15 mouse cellular contexts compared by ENCODE assay signal in the genomic region with DNA sequence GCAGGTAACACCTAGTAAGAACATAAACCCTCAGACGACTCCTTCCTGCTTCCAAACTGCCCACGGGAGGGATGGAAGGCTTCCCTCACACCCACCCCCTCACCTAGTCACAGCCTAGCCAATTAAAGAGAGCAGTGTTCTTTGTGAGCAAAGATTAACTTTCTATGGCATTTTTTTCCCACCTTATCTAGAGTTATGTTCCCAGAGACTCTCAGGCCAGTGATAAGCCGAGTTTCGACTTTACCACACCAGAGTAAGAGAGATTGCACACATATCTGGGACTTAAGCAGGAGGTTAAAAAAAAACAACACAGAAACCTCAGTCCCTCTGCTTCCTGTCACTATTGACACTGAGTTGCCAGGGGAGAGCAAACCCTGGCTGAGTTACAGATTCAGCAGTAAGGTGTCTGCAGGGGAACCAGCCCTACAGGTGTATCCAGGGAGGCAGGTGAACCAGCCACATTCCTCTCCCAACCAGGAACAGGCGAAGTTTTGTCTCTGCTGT.
A peak's percentile ranks its signal among the peaks of the same experiment; 100 is the strongest.
DNase-seq lines count a peak whose midpoint lies in the region; ATAC-seq and TF ChIP-seq lines count a peak whose summit lies in the region.
"Had no signal": no experiment of that assay in that cellular context is flagged by ENCODE, and none has a peak within 500 bp of the region (broad histone marks: within the 10 kb centered on the region; RNA-seq: fewer than 3 reads in every experiment).

No protein-coding gene starts in this region.

- H3K27ac ChIP-seq in heart, embryonic 12.5 days (ENCODE audit: poor library complexity, severe bottlenecking), result peak overlapping the region; percentile 80
- H3K27ac ChIP-seq in heart, adult 2 months, result no peak overlapping the region
- peak overlapping the region; percentile 60 for H3K27ac ChIP-seq in liver, adult 2 months (replicated peaks; ENCODE audit: insufficient read depth, low read depth, low read length)
- H3K27ac ChIP-seq in liver, embryonic 12.5 days, result no peak overlapping the region
- H3K27ac ChIP-seq in lung, embryonic 14.5 days (ENCODE audit: low read depth), result peak overlapping the region; percentile 84
- H3K27ac ChIP-seq in stomach, postnatal 0 days (replicated peaks), result peak overlapping the region; percentile 53
- H3K27ac ChIP-seq: hindbrain, embryonic 12.5 days; layer of hippocampus, adult 2 months had no signal

- peaks cover 4% of the 10 kb centered on the region for H3K79me2 ChIP-seq in heart, adult 2 months (replicated peaks; ENCODE audit: control insufficient read depth, insufficient read depth, low read length)
- H3K79me2 ChIP-seq in liver, adult 2 months (ENCODE audit: control insufficient read depth, insufficient read depth, low read length), result peaks cover 32% of the 10 kb centered on the region; the same call in 1 of the 2 replicates

- no peaks in the 10 kb centered on the region for H3K36me3 ChIP-seq in heart, embryonic 12.5 days
- H3K36me3 ChIP-seq in heart, adult 2 months (ENCODE audit: control insufficient read depth, insufficient read depth, low read length), result peaks cover 13% of the 10 kb centered on the region; the same call in 1 of the 2 replicates
- H3K36me3 ChIP-seq in liver, adult 2 months (ENCODE audit: control insufficient read depth, insufficient read depth, low read length), result no peaks in the 10 kb centered on the region
- no peaks in the 10 kb centered on the region for H3K36me3 ChIP-seq in liver, embryonic 12.5 days
- H3K36me3 ChIP-seq in lung, embryonic 14.5 days (ENCODE audit: insufficient read depth), result no peaks in the 10 kb centered on the region
- H3K36me3 ChIP-seq in stomach, postnatal 0 days (ENCODE audit: control insufficient read depth, insufficient read depth, low read length), result no peaks in the 10 kb centered on the region
- H3K36me3 ChIP-seq: hindbrain, embryonic 12.5 days had no signal

- no peak overlapping the region for H3K9ac ChIP-seq in heart, embryonic 12.5 days
- H3K9ac ChIP-seq in heart, adult 2 months (ENCODE audit: low read depth, low read length), result no peak overlapping the region
- H3K9ac ChIP-seq in liver, adult 2 months (ENCODE audit: low read depth, low read length), result no peak overlapping the region
- no peak overlapping the region for H3K9ac ChIP-seq in liver, embryonic 12.5 days
- no peak overlapping the region for H3K9ac ChIP-seq in lung, embryonic 14.5 days
- no peak overlapping the region for H3K9ac ChIP-seq in stomach, postnatal 0 days (ENCODE audit: low read length)
- H3K9ac ChIP-seq: hindbrain, embryonic 12.5 days had no signal

- peaks cover 80% of the 10 kb centered on the region for H3K4me1 ChIP-seq in heart, embryonic 12.5 days (replicated peaks)
- H3K4me1 ChIP-seq in heart, adult 2 months (ENCODE audit: control insufficient read depth, insufficient read depth, low read length), result peaks cover 16% of the 10 kb centered on the region
- peaks cover 4% of the 10 kb centered on the region for H3K4me1 ChIP-seq in liver, adult 2 months (ENCODE audit: control insufficient read depth, insufficient read depth, low read length)
- H3K4me1 ChIP-seq in liver, embryonic 12.5 days, result peaks cover 21% of the 10 kb centered on the region
- H3K4me1 ChIP-seq in lung, embryonic 14.5 days (ENCODE audit: insufficient read depth), result peaks cover 12% of the 10 kb centered on the region
- H3K4me1 ChIP-seq in stomach, postnatal 0 days (replicated peaks; ENCODE audit: control insufficient read depth, insufficient read depth), result no peaks in the 10 kb centered on the region

- 0 out of 2 replicates have a peak, but pooled peaks cover 3% of the 10 kb centered on the region for H3K9me3 ChIP-seq in heart, embryonic 12.5 days (replicated peaks)
- no peaks in the 10 kb centered on the region for H3K9me3 ChIP-seq in liver, embryonic 12.5 days (replicated peaks)
- H3K9me3 ChIP-seq in lung, embryonic 14.5 days (ENCODE audit: low read depth, low read length), result no peaks in the 10 kb centered on the region
- H3K9me3 ChIP-seq in stomach, postnatal 0 days (ENCODE audit: control insufficient read depth, low read length), result no peaks in the 10 kb centered on the region
- H3K9me3 ChIP-seq: hindbrain, embryonic 12.5 days had no signal

- no peak overlapping the region for H3K4me3 ChIP-seq in heart, embryonic 12.5 days
- H3K4me3 ChIP-seq in heart, adult 2 months, result no peak overlapping the region
- H3K4me3 ChIP-seq in liver, adult 2 months (ENCODE audit: insufficient read depth, low read depth, low read length), result no peak overlapping the region
- no peak overlapping the region for H3K4me3 ChIP-seq in liver, embryonic 12.5 days
- no peak overlapping the region for H3K4me3 ChIP-seq in lung, embryonic 14.5 days (ENCODE audit: low read depth, low read length)
- no peak overlapping the region for H3K4me3 ChIP-seq in stomach, postnatal 0 days (ENCODE audit: low read depth, low read length)
- H3K4me3 ChIP-seq: erythroblast, embryonic 14.5 days; hindbrain, embryonic 12.5 days; layer of hippocampus, adult 2 months had no signal

- no peak for TF ChIP-seq EP300 in heart, adult 2 months (IDR thresholded peaks at IDR 0.05; ENCODE audit: insufficient read depth, low read depth, low read length)
- peak; percentile 74 for TF ChIP-seq EP300 in stomach, postnatal 0 days (optimal IDR thresholded peaks at IDR 0.05)

- no peak for TF ChIP-seq CTCF in heart, adult 2 months (IDR thresholded peaks at IDR 0.05)
- TF ChIP-seq CTCF in liver, adult 2 months (IDR thresholded peaks at IDR 0.05; ENCODE audit: low read depth, low read length), result no peak
- TF ChIP-seq CTCF in lung, embryonic 14.5 days (IDR thresholded peaks at IDR 0.05; ENCODE audit: low read depth), result no peak
- TF ChIP-seq CTCF in stomach, postnatal 0 days (IDR thresholded peaks at IDR 0.05; ENCODE audit: low read depth), result no peak

- peak; percentile 35; the same call in 1 of the 2 replicates for ATAC-seq in heart, embryonic 12.5 days (ENCODE audit: insufficient number of reproducible peaks, low FRiP score)
- ATAC-seq in liver, embryonic 12.5 days, result no peak
- peak; percentile 82 for ATAC-seq in lung, embryonic 14.5 days (ENCODE audit: insufficient read depth)
- peak; percentile 86 for ATAC-seq in stomach, postnatal 0 days (ENCODE audit: low FRiP score, low TSS enrichment)
- ATAC-seq: activated CD4-positive, CD25-positive, alpha-beta regulatory T cell, adult 4 months had no signal

- no peaks in the 10 kb centered on the region for H3K27me3 ChIP-seq in heart, embryonic 12.5 days (replicated peaks)
- no peaks in the 10 kb centered on the region for H3K27me3 ChIP-seq in heart, adult 2 months (ENCODE audit: control insufficient read depth, insufficient read depth, low read length)
- H3K27me3 ChIP-seq in liver, adult 2 months (ENCODE audit: control insufficient read depth, insufficient read depth, low read length), result no peaks in the 10 kb centered on the region
- no peaks in the 10 kb centered on the region; the same call in 1 of the 2 replicates for H3K27me3 ChIP-seq in liver, embryonic 12.5 days (replicated peaks)
- no peaks in the 10 kb centered on the region for H3K27me3 ChIP-seq in lung, embryonic 14.5 days (ENCODE audit: insufficient read depth, low read length)
- H3K27me3 ChIP-seq in stomach, postnatal 0 days (ENCODE audit: control insufficient read depth, insufficient read depth, low read length), result no peaks in the 10 kb centered on the region
- H3K27me3 ChIP-seq: hindbrain, embryonic 12.5 days had no signal

- intact Hi-C loops in heart, adult 2 months (cut with DNase I), result no loop called here

- peak overlapping the region; percentile 49 for H3K4me2 ChIP-seq in heart, embryonic 12.5 days
- H3K4me2 ChIP-seq in liver, embryonic 12.5 days, result no peak overlapping the region
- H3K4me2 ChIP-seq in lung, embryonic 14.5 days, result peak overlapping the region; percentile 33
- H3K4me2 ChIP-seq in stomach, postnatal 0 days (replicated peaks; ENCODE audit: low read depth), result no peak overlapping the region
- H3K4me2 ChIP-seq: hindbrain, embryonic 12.5 days; midbrain, embryonic 11.5 days had no signal

- no peak for DNase-seq in heart, adult 2 months
- no peak for DNase-seq in liver, adult 2 months (ENCODE audit: extremely low read depth, low read depth, low spot score)
- DNase-seq in lung, embryonic 14.5 days, result peak; percentile 66
- peak; percentile 79 for DNase-seq in stomach, postnatal 0 days (ENCODE audit: low spot score)
- DNase-seq in thymus, postnatal 25 days, result no peak
- DNase-seq in left cerebral cortex, adult 11 months (ENCODE audit: low spot score), result no peak
- DNase-seq: cerebellum, postnatal 14 days; liver had no signal

- 3% methylated on average over 5 of the region's 5 CpGs for WGBS in heart, embryonic 12.5 days
- 16% methylated on average over 5 of the region's 5 CpGs for WGBS in heart, adult 2 months
- 16% methylated on average over 5 of the region's 5 CpGs for WGBS in liver, adult 2 months
- 9% methylated on average over 5 of the region's 5 CpGs for WGBS in liver, embryonic 12.5 days (ENCODE audit: insufficient replicate concordance)
- WGBS in lung, embryonic 14.5 days, result 14% methylated on average over 5 of the region's 5 CpGs
- WGBS in stomach, postnatal 0 days, result 24% methylated on average over 5 of the region's 5 CpGs

- no peak for TF ChIP-seq POLR2A in heart, adult 2 months (IDR thresholded peaks at IDR 0.05; ENCODE audit: insufficient read depth, low read depth, low read length)
- TF ChIP-seq POLR2A in liver, adult 2 months (IDR thresholded peaks at IDR 0.05; ENCODE audit: extremely low read depth, insufficient read depth, low read length), result no peak

Comparison
In these comparisons a context has a peak if more than half of its experiments do, and no peak if none do; other contexts are left out.
1. H3K27ac ChIP-seq: peak in heart, embryonic 12.5 days (single experiment), liver, adult 2 months (single experiment), lung, embryonic 14.5 days (single experiment) and stomach, postnatal 0 days (single experiment); none in heart, adult 2 months (single experiment) and liver, embryonic 12.5 days (single experiment).
2. H3K4me2 ChIP-seq: peak in heart, embryonic 12.5 days (single experiment) and lung, embryonic 14.5 days (single experiment); none in liver, embryonic 12.5 days (single experiment) and stomach, postnatal 0 days (single experiment).
3. DNase-seq: peak in lung, embryonic 14.5 days (single experiment) and stomach, postnatal 0 days (single experiment); none in heart, adult 2 months (0 of 2), liver, adult 2 months (single experiment), thymus, postnatal 25 days (single experiment) and left cerebral cortex, adult 11 months (single experiment).